Mouse (Mus musculus) ovary, postnatal 10 days (tissue): ENCODE data around the gene Clip1.

Source experiments
- DNase-seq: peaks from one replicate; pipeline ENCODE4 v3.0.0; 2022; ENCODE audit warnings: low spot score

Gene Clip1

GRCm38 (mm10) chr5:123670800-123671472, 13.5 kb downstream of the Clip1 start:
- DNase-seq, result no peak

GRCm38 (mm10) chr5:123669991-123670799, 14.2 kb downstream of the Clip1 start:
- no peak for DNase-seq

GRCm38 (mm10) chr5:123667915-123668314, 16.5 kb downstream of the Clip1 start:
- no peak for DNase-seq

- DNase-seq, result no peak
Observed at GRCm38 (mm10) chr5:123665956-123666355, 18.5 kb downstream of the Clip1 start.

GRCm38 (mm10) chr5:123664329-123664728, 20.1 kb downstream of the Clip1 start:
- DNase-seq, result no peak

GRCm38 (mm10) chr5:123662059-123662458, 22.4 kb downstream of the Clip1 start:
- no peak for DNase-seq

- DNase-seq, result no peak
Observed at GRCm38 (mm10) chr5:123661602-123662001, 22.8 kb downstream of the Clip1 start.

GRCm38 (mm10) chr5:123657651-123658050, 26.8 kb downstream of the Clip1 start:
- DNase-seq, result no peak

GRCm38 (mm10) chr5:123654937-123655336, 29.5 kb downstream of the Clip1 start:
- DNase-seq, result no peak

GRCm38 (mm10) chr5:123653287-123653801, 31.1 kb downstream of the Clip1 start:
- DNase-seq, result no peak

- no peak for DNase-seq
Observed at GRCm38 (mm10) chr5:123650825-123651224, 33.6 kb downstream of the Clip1 start.

- DNase-seq, result no peak
Observed at GRCm38 (mm10) chr5:123642401-123642800, 42.0 kb downstream of the Clip1 start.

- no peak for DNase-seq
Observed at GRCm38 (mm10) chr5:123641259-123641900, 43.0 kb downstream of the Clip1 start.

- no peak for DNase-seq
Observed at GRCm38 (mm10) chr5:123640181-123640580, 44.2 kb downstream of the Clip1 start.

GRCm38 (mm10) chr5:123631210-123631609, 53.2 kb downstream of the Clip1 start:
- no peak for DNase-seq

- peak; percentile 18 for DNase-seq
Observed at GRCm38 (mm10) chr5:123626631-123627030, 57.8 kb downstream of the Clip1 start.

GRCm38 (mm10) chr5:123622421-123622820, 62.0 kb downstream of the Clip1 start:
- no peak for DNase-seq

- DNase-seq, result no peak
Observed at GRCm38 (mm10) chr5:123618558-123618957, 65.9 kb downstream of the Clip1 start.

- no peak for DNase-seq
Observed at GRCm38 (mm10) chr5:123614246-123614645, 70.2 kb downstream of the Clip1 start.

- peak; percentile 27 for DNase-seq
Observed at GRCm38 (mm10) chr5:123609843-123610242, 74.6 kb downstream of the Clip1 start.

GRCm38 (mm10) chr5:123609416-123609815, 75.0 kb downstream of the Clip1 start:
- DNase-seq, result no peak

GRCm38 (mm10) chr5:123607211-123607669, 77.2 kb downstream of the Clip1 start:
- DNase-seq, result no peak

GRCm38 (mm10) chr5:123603496-123603895, 80.9 kb downstream of the Clip1 start:
- no peak for DNase-seq
